Mouse (Mus musculus) urinary bladder, postnatal 4 days (tissue): Measurements from ENCODE around the gene Pnmt.
"Not testable (repeated sequence)": the region's sequence is repeated elsewhere in the genome, so short reads cannot be mapped to it uniquely, and the experiment has no call there.

Source experiments
- DNase-seq, 2 experiments: peaks; one replicate each; pipeline ENCODE4 v3.0.0; 2021 to 2022; ENCODE audit warnings: low spot score in 2 of 2

Gene Pnmt

GRCm38 (mm10) chr11:98357396-98358160, 28.7 kb upstream of the Pnmt start:
- no peak for DNase-seq

GRCm38 (mm10) chr11:98358161-98359083, 27.8 kb upstream of the Pnmt start, which contains the start of gene Stard3:
Gene Stard3 (plus strand): TSS chr11:98358368.
- peak; percentile 82 to 90 for DNase-seq

GRCm38 (mm10) chr11:98360866-98361521, 25.3 kb upstream of the Pnmt start:
- no peak for DNase-seq

GRCm38 (mm10) chr11:98363817-98364216, 22.4 kb upstream of the Pnmt start:
- DNase-seq = no peak

- DNase-seq = no peak
Observed at GRCm38 (mm10) chr11:98364410-98364809, 21.8 kb upstream of the Pnmt start.

GRCm38 (mm10) chr11:98366290-98366689, 20.0 kb upstream of the Pnmt start:
- DNase-seq = no peak

GRCm38 (mm10) chr11:98367171-98367862, 18.9 kb upstream of the Pnmt start:
- DNase-seq = no peak

- DNase-seq = no peak
Observed at GRCm38 (mm10) chr11:98367863-98368186, 18.4 kb upstream of the Pnmt start.

GRCm38 (mm10) chr11:98369337-98369736, 16.9 kb upstream of the Pnmt start:
- DNase-seq = no peak

- DNase-seq = no peak
Observed at GRCm38 (mm10) chr11:98370588-98370987, 15.7 kb upstream of the Pnmt start.

GRCm38 (mm10) chr11:98371556-98372240, 14.6 kb upstream of the Pnmt start:
- DNase-seq = no peak

- no peak for DNase-seq
Observed at GRCm38 (mm10) chr11:98372406-98372805, 13.8 kb upstream of the Pnmt start.

- DNase-seq = no peak
Observed at GRCm38 (mm10) chr11:98373244-98373643, 13.0 kb upstream of the Pnmt start.

- no peak for DNase-seq
Observed at GRCm38 (mm10) chr11:98374266-98374665, 12.0 kb upstream of the Pnmt start.

- DNase-seq = no peak
Observed at GRCm38 (mm10) chr11:98376756-98377155, 9.5 kb upstream of the Pnmt start.

- DNase-seq = no peak
Observed at GRCm38 (mm10) chr11:98377787-98378186, 8.5 kb upstream of the Pnmt start.

- no peak for DNase-seq
Observed at GRCm38 (mm10) chr11:98379379-98379778, 6.9 kb upstream of the Pnmt start.

- DNase-seq = no peak
Observed at GRCm38 (mm10) chr11:98380106-98380505, 6.1 kb upstream of the Pnmt start.

GRCm38 (mm10) chr11:98381651-98382050, 4.6 kb upstream of the Pnmt start:
- no peak for DNase-seq

GRCm38 (mm10) chr11:98382405-98382804, 3.8 kb upstream of the Pnmt start:
- not testable (repeated sequence) for DNase-seq
